Mouse (Mus musculus): Measurements from ENCODE around the gene Cript. TPM values are rescaled to one million over a fixed set of nuclear protein-coding genes. Genes with fewer than 3 reads are reported as not detected.

The Cript gene
- 10 to 100 TPM; 49.8 to 50.1 TPM for total RNA-seq (2021)
- long read RNA-seq, experiment 1, transcript Cript-201 (5 exons, 1,184 nt): major isoform, 61 of 108 reads
- long read RNA-seq, experiment 1, partial matches to known transcripts: 17 of 108 reads
- long read RNA-seq, experiment 1, other reads (novel, unspliced or antisense): 28 of 108 reads
- long read RNA-seq, experiment 2, transcript Cript-201 (5 exons, 1,184 nt): major isoform, 45 of 77 reads
- long read RNA-seq, experiment 2, partial matches to known transcripts: 6 of 77 reads
- long read RNA-seq, experiment 2, other reads (novel, unspliced or antisense): 25 of 77 reads

- DNase-seq (ENCODE audit: low spot score in 2 of 2): peak; percentile 88 to 96
Observed at GRCm38 (mm10) chr17:87025269-87025949, at the start of gene Cript, which contains the start of gene Pigf. TSS of gene Cript (plus strand) at chr17:87025550. TSS of gene Pigf (minus strand) at chr17:87025406.

GRCm38 (mm10) chr17:86976387-86976786 lies 49.0 kb upstream of the Cript start:
- DNase-seq (ENCODE audit: low spot score in 2 of 2): no peak

DNA sequence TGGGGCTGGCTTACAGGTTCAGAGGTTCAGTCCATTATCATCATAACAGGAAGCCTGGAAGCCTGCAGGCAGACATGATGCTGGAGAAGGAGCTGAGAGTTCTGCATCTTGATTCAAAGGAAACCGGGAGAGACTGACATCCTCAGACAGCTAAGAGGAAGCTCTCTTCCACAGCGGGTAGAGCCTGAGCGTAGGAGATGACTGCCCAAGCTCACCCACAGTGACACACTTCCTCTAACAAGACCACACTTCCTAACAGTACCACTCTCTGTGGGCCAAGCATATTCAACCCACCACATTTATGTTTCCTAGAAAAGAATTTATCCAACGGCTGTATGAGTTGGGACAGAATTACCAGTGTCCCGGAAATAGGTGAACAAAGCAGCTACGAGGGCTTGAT lies 46.9 kb upstream of the Cript start:
- DNase-seq (ENCODE audit: low spot score in 2 of 2): no peak

DNA sequence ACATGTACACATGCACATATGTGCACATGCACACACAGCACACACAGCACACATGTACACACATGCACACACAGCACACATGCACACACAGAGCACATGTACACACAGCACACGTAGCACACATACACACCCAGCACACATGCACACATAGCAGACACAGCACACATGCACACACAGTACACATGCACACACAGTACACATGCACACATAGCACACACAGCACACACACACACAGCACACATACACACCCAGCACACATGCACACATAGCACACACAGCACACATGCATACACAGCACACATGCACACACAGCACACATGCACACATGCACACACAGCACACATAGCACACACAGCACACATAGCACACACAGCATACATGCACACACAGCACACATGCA lies 44.1 kb upstream of the Cript start:
- no peak for DNase-seq (ENCODE audit: low spot score in 2 of 2)

- no peak for DNase-seq (ENCODE audit: low spot score in 2 of 2)
Observed at GRCm38 (mm10) chr17:86981701-86982100, 43.6 kb upstream of the Cript start.

- DNase-seq (ENCODE audit: low spot score in 2 of 2): no peak
Observed at GRCm38 (mm10) chr17:86982497-86982896, 42.9 kb upstream of the Cript start.

DNA sequence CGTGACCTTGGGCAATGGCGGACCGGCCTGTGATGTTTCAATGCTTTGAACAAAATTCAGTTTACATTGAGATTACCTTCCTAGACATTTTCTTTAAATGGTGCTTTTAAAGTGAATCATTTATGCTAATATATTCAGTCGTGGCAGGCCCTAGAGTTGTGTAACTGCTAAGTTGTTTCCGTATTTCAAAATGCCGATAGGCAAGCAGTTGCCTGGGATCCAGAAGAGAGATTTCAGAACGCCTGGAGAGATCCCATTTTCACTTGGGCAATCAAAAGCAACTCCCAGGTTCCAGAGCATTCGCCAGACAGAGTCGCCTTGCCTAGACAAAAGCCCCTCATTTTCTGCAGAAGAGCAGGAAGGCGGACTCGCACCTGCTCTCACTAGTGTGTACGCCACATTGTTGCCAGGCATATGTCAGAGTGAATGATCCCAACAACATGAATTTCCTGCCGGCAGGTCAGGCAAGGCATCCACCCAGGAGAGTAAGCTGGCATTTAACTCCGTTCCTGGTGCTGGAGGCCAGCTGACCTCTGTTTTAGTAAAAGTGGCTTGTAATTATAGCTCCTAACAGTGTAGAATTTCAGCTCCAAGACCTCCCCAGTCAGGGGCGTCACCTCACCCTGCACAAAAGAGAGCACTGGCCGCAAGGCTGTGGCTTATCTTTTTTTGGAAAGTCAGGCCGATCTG lies 38.8 kb upstream of the Cript start:
- no peak for DNase-seq (ENCODE audit: low spot score in 2 of 2)

- DNase-seq (ENCODE audit: low spot score in 2 of 2): no peak
Observed at GRCm38 (mm10) chr17:86988161-86988560, 37.2 kb upstream of the Cript start.

DNA sequence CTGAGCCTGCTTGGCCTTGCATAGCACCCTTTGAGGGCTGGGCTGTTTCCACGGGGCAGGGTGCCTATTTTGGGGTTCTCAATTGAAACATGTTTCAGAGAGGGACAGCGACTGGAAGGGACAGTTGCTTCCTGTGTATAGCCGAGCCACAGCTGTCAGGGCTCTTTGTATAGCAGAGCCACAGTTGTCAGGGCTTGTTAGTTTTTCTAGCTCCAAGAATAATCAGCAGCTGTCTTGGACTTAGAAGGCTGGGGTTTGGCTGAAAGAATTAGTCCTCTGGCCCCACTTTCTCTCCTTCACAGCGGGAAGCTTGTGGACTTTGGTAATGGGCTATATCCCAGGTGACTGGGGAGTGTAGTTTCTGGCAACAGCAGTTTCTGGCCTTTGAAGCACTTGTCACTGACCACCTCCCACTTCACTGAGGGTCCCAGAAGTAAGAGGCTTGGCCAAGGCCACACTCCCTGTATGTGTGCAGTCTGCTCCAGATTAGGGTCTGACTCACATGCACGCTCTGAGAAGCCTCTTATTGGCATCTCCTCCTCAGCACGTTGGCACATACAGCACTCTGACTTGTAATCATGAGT lies 36.7 kb upstream of the Cript start:
- no peak for DNase-seq (ENCODE audit: low spot score in 2 of 2)

- DNase-seq (ENCODE audit: low spot score in 2 of 2): no peak
Observed at GRCm38 (mm10) chr17:86991306-86991705, 34.0 kb upstream of the Cript start.

GRCm38 (mm10) chr17:86997323-86997722 lies 28.0 kb upstream of the Cript start:
- no peak for DNase-seq (ENCODE audit: low spot score in 2 of 2)

GRCm38 (mm10) chr17:87008950-87009349 lies 16.4 kb upstream of the Cript start:
- DNase-seq (ENCODE audit: low spot score in 2 of 2): no peak

DNA sequence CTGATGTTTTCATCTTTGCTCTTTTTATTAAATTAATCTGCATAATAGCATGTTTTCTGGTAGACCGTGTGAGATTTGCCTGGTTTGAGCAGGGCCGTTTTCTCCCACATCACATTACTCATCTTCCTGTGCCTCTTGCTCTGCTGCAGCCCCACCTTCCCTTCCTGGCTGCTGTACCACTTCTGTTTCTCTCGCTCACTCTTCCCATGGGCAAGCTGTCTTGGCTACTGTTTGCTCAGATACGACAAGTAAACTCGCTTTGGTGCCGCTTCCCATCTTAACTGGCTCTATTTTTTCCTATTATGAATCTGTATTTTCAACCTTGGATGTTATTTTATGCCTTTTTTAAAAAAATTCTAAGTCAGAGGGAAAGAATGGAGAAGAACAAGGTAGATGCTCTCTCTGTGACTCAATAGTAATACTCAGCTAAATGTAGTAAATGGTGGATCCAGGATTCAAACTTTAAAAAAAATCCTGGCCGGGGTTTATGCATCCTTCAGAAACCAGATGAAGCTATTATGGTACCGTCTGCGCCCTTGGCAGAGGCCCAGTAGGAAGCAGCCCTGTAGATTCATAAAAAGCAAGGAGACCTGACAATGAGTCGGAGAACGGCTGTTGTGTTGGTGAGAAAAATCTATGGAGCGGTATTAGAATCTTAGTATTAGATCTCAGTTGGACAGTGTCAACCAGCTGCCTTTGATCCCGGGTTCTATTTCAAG lies 13.9 kb upstream of the Cript start:
- no peak for DNase-seq (ENCODE audit: low spot score in 2 of 2)

GRCm38 (mm10) chr17:87019692-87020091 lies 5.7 kb upstream of the Cript start:
- no peak for DNase-seq (ENCODE audit: low spot score in 2 of 2)

DNA sequence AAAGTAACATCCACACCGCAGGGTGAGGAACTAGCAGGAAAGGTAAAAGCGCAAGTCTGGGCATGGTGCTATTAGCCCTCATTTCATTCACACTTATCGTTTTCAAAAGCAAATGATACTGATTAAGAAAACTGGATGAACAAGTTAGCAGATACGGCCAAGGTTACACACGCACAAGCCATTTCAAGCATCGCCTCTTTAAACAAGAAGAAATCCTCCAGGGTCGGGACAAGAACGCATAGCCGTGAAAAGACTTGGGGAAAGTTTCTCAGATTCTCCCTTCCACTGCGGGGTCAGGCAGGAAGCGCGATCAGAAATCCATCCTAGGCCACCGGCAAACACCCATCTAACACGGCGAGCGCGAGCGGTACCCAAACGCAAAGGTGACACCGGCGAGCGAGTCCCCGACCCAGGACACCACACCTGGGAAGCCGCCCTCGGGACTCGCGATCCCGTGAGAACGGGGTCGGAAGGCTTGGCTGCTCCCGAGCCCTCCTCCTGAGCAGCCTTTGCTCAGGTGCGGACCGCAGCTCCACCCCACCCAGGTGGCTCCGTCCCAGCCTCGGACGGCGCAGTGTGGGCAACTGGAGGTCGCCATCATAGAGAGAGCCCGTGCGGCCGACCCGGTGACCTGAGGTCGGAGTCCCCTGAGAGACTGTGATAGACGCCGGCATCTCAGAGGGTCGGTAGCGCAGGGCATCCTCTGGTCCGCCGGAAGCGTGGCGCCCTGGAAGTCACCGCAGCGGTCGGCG lies 683 bp upstream of the Cript start:
- DNase-seq (ENCODE audit: low spot score in 2 of 2): no peak

- DNase-seq (ENCODE audit: low spot score in 2 of 2): no peak
Observed at GRCm38 (mm10) chr17:87036141-87037073, 11.1 kb downstream of the Cript start.

GRCm38 (mm10) chr17:87038496-87038895 lies 13.1 kb downstream of the Cript start:
- DNase-seq (ENCODE audit: low spot score in 2 of 2): no peak

DNA sequence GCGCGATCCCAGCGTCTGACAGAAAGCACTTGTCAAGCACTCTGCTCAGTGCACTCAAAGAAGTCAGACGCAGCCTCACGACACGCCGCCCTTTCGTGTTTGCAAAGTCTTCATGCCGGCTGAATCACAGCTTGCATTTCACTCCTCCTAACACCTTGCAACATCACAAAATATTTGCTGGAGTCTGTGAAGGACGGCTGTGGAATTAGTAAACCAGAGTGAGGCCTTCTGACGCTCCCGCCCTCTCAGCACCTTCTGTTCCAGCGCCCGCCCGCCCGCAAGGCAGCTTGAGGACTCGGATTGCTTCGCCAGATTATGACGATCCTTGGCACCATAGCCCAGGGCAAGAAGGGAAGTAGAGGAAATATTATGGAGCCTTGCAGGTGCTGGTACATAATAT lies 16.4 kb downstream of the Cript start:
- no peak for DNase-seq (ENCODE audit: low spot score in 2 of 2)

DNA sequence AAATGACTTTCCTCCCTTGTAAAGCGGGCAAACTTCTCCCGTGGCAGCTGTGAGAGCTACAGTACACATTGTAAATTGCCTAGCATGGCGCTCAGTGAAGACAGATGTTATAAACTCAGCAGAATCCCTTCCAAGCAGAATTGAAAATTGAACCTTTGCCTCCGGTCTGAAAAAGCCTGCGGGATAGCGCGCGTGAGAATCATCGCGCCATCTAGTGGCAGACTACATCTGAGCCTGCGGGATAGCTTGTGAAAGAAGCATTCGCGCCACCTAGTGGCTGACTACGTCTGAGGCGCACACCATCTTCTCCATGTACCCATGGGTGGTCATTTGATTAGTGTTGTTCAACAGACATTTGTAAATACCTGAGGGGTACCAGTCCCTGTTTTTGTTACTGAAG lies 19.0 kb downstream of the Cript start:
- peak; percentile 68 to 78 for DNase-seq (ENCODE audit: low spot score in 2 of 2)

Measured in adrenal gland, postnatal 4 days (tissue).